Mouse (Mus musculus) hindbrain, embryonic 15.5 days (tissue): ENCODE measurements around the gene Rpl4. TPM values are rescaled to one million over a fixed set of nuclear protein-coding genes. Genes with fewer than 3 reads are reported as not detected.

ENCODE experiments used
- ATAC-seq: fragments of 200-750 bp; cut with Nextera tagmentation; 2 replicates; pipeline ENCODE4 v1.8.0; 2017; ENCODE audit warnings: low read depth, moderate number of reproducible peaks, moderate TSS enrichment; ENCODE audit not compliant: low FRiP score
- H3K27ac ChIP-seq: fragments of 300-500 bp; sonication (generic); replicated peaks from 2 replicates; pipeline ENCODE4 v1.5.1; 2015; ENCODE audit warnings: mild to moderate bottlenecking, inconsistent platforms
- H3K27me3 ChIP-seq: fragments of 300-500 bp; sonication (generic); 2 replicates; pipeline ENCODE4 v1.6.1; 2015; ENCODE audit warnings: control low read depth, inconsistent platforms
- H3K36me3 ChIP-seq: fragments of 300-500 bp; sonication (generic); 2 replicates; pipeline ENCODE4 v1.6.1; 2015; ENCODE audit warnings: control low read depth, inconsistent platforms
- H3K4me1 ChIP-seq: fragments of 300-500 bp; sonication (generic); replicated peaks from 2 replicates; pipeline ENCODE4 v1.6.1; 2015; ENCODE audit warnings: control low read depth, inconsistent platforms
- H3K4me2 ChIP-seq: fragments of 300-500 bp; sonication (generic); 2 replicates; pipeline ENCODE4 v1.6.1; 2015; ENCODE audit warnings: moderate library complexity, mild to moderate bottlenecking, inconsistent platforms
- H3K4me3 ChIP-seq: fragments of 300-500 bp; sonication (generic); 2 replicates; pipeline ENCODE4 v1.5.1; 2015; ENCODE audit warnings: mild to moderate bottlenecking, inconsistent platforms
- H3K9ac ChIP-seq: fragments of 300-500 bp; sonication (generic); 2 replicates; pipeline ENCODE4 v1.6.1; 2015; ENCODE audit warnings: inconsistent platforms
- H3K9me3 ChIP-seq: fragments of 300-500 bp; sonication (generic); 2 replicates; pipeline ENCODE4 v1.6.1; 2016; ENCODE audit warnings: control low read depth, inconsistent platforms
- WGBS: fragments of 180-500 bp; shearing (Covaris S2); methylation state at CpG from one replicate; pipeline ENCODE4 v1.1.7; 2015; 5-methylcytosine and 5-hydroxymethylcytosine counted together
- microRNA-seq: library from miRNA; unstranded; fragments of <30 nt; microRNA quantifications from one replicate; pipeline ENCODE4, GENCODE M21; 2016
- polyA plus RNA-seq: library from polyadenylated mRNA; unstranded; fragments of >200 nt; fragmentation: Nextera tagmentation; extraction: Ambion mirVana; gene quantifications from 2 replicates; pipeline ENCODE4 v1.2.1, GENCODE M21; 2015

Rpl4 gene
- polyA plus RNA-seq, 1 experiment from 2014 or later, result 562 TPM

DNA sequence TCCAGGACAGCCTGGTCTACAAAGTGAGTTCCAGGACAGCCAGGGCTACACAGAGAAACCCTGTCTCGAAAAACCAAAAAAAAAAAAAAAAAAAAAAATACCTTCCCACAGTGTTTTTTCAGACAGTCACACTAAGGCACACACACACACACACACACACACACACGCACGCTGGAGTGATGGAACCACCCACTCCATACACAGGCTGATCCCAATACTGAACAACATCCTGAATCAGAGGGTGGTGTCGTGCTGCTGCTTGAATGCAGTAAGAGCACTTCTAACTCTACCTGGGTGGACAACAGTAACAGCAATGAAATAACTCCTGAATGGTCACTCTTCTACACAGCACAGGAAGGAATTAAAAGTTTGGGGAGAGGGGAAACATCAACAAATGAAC lies 48.3 kb downstream of the Rpl4 start:
- 85% methylated on average over 4 of the region's 4 CpGs for WGBS
- Histone ChIP-seq H3K4me3 (no peak overlapping the region), H3K9ac (no peak overlapping the region), H3K27ac (no peak overlapping the region), H3K4me1 (no peaks in the 10 kb centered on the region), H3K9me3 (no peaks in the 10 kb centered on the region), H3K27me3 (no peaks in the 10 kb centered on the region), H3K4me2 (no peak overlapping the region), H3K36me3 (no peaks in the 10 kb centered on the region)
- no peak for ATAC-seq

DNA sequence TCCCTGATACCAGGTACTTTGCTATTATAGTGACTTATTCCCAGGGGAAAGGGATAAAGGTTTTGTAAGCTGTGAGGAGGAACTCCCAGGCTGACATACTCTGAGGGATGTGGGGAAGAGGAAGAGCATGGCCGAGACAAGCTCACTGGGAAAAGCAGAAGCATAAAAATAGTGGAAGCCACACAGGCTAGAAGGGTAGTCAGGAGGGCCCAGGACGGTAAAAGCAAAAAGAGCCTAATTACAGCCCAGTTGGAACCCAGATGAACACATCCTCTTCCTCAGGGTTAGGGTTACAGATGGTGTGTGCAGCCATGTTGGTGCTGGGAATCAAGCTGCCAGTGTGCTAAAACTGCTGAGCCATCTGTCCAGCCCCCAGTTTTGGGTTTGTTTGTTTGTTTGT lies 48.9 kb downstream of the Rpl4 start:
- ATAC-seq, result no peak
- no peaks in the 10 kb centered on the region for H3K9me3 ChIP-seq
- no peak overlapping the region for H3K4me3 ChIP-seq
- no peaks in the 10 kb centered on the region for H3K4me1 ChIP-seq
- H3K36me3 ChIP-seq, result no peaks in the 10 kb centered on the region
- WGBS, result 65% methylated on average over 2 of the region's 2 CpGs
- H3K9ac ChIP-seq, result no peak overlapping the region
- H3K4me2 ChIP-seq, result no peak overlapping the region
- no peaks in the 10 kb centered on the region for H3K27me3 ChIP-seq
- no peak overlapping the region for H3K27ac ChIP-seq

DNA sequence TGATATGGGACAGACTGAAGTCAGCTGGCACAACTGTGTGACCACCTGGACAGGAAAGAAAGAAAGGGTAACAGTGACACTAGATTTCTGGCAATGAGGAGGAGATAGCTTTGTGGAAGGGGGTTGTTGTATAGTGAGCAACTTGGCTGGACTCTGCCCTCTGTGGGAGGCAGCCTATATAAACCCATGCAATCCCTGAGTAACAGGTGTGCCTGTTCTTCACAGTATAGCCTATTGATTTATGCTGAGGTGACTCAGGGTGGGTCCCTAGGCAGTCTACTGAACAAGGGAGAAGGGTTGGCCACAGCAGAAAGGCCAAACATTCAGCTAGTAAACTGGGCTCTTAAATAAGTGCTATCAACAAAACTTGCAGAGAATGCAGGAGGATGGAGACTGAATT lies 52.6 kb downstream of the Rpl4 start:
- Histone ChIP-seq H3K4me3 (no peak overlapping the region), H3K27ac (no peak overlapping the region), H3K9me3 (no peaks in the 10 kb centered on the region), H3K36me3 (no peaks in the 10 kb centered on the region), H3K9ac (no peak overlapping the region), H3K4me2 (no peak overlapping the region), H3K27me3 (no peaks in the 10 kb centered on the region), H3K4me1 (peaks cover 7% of the 10 kb centered on the region)
- ATAC-seq, result no peak

DNA sequence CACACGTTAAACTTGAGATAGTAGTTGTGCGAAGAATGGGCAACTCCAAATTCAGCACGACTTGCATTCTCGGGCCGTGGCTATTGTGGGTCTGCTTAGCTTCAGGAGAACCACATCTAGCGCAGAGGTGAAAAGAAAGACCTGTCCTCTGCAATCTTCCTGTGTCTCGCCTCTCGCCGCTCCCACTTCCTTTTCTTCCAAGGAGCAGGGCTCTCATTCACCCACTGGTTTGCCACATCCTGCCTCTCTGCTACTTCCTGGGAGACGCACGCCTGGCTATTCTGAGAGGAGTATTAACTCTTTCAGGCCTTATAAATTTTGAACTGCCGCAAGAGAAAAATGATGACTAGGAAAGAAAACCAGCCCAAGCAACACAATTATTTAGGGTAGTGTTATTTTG lies 54.6 kb downstream of the Rpl4 start:
- Histone ChIP-seq H3K36me3 (no peaks in the 10 kb centered on the region), H3K4me2 (no peak overlapping the region), H3K4me1 (peaks cover 19% of the 10 kb centered on the region), H3K9ac (no peak overlapping the region), H3K9me3 (no peaks in the 10 kb centered on the region), H3K27me3 (no peaks in the 10 kb centered on the region), H3K4me3 (no peak overlapping the region), H3K27ac (no peak overlapping the region)
- no peak for ATAC-seq
- 85% methylated on average over 12 of the region's 12 CpGs for WGBS

Small RNA genes lying within 50 kb of the gene (microRNA-seq; reads per million reads assigned to microRNA genes)
- not detected for gene Gm24106

Other genes starting within 250 kb of the Rpl4 start
- 2.5 and 2.6 TPM in 2 replicates for gene Smad6, start 151.3 kb upstream of the Rpl4 start, polyA plus RNA-seq
- gene Lctl, start 56.2 kb upstream of the Rpl4 start, polyA plus RNA-seq, result not detected in 2 replicates
- gene Zwilch, start 271 bp upstream of the Rpl4 start, polyA plus RNA-seq, result 5.6 and 6.7 TPM in 2 replicates
- gene Snapc5, start 5.9 kb downstream of the Rpl4 start, polyA plus RNA-seq, result 34.3 and 41.4 TPM in 2 replicates
- 2.7 and 3.2 TPM in 2 replicates for gene Uchl4, start 61.8 kb downstream of the Rpl4 start, polyA plus RNA-seq
- 71.0 and 72.2 TPM in 2 replicates for gene Map2k1, start 80.3 kb downstream of the Rpl4 start, polyA plus RNA-seq
- gene Tipin, start 108.2 kb downstream of the Rpl4 start, polyA plus RNA-seq, result 82.3 and 84.9 TPM in 2 replicates
- 20.9 and 24.2 TPM in 2 replicates for gene Dis3l, start 167.9 kb downstream of the Rpl4 start, polyA plus RNA-seq
- 15.5 and 16.3 TPM in 2 replicates for gene Megf11, start 212.3 kb downstream of the Rpl4 start, polyA plus RNA-seq